Mouse (Mus musculus) spleen, adult 2 months (tissue): ENCODE results near the gene Zpbp. TPM values are rescaled to one million over a fixed set of nuclear protein-coding genes. Genes with fewer than 3 reads are reported as not detected.

ENCODE experiments used
- DNase-seq, 2 experiments: peaks; one replicate each; pipeline versions ENCODE4 v3.0.0 to v3.0.0-alpha.2; 2012 to 2021; ENCODE audit warnings: low spot score in 2 of 2, low read depth in 1 of 2
- H3K27ac ChIP-seq: fragments of 200-500 bp; 2 replicates; pipeline ENCODE4 v1.5.1; 2012; ENCODE audit warnings: low read length, inconsistent platforms; ENCODE audit not compliant: insufficient read depth
- H3K27me3 ChIP-seq: fragments of 200-500 bp; 2 replicates; pipeline ENCODE4 v1.6.1; 2012; ENCODE audit warnings: mild to moderate bottlenecking, moderate library complexity, low read length, inconsistent platforms; ENCODE audit not compliant: control insufficient read depth, insufficient read depth
- H3K36me3 ChIP-seq: fragments of 200-500 bp; 2 replicates; pipeline ENCODE4 v1.6.1; 2012; ENCODE audit warnings: mild to moderate bottlenecking, low read length, inconsistent platforms; ENCODE audit not compliant: control insufficient read depth, insufficient read depth
- H3K4me1 ChIP-seq: fragments of 200-500 bp; 2 replicates; pipeline ENCODE4 v1.6.1; 2011; ENCODE audit warnings: inconsistent platforms; ENCODE audit not compliant: control insufficient read depth, insufficient read depth, insufficient read length
- H3K4me3 ChIP-seq: fragments of 200-500 bp; 2 replicates; pipeline ENCODE4 v1.5.1; 2011; ENCODE audit warnings: mild to moderate bottlenecking, inconsistent platforms; ENCODE audit not compliant: insufficient read depth, insufficient read length; ENCODE audit errors: extremely low read depth
- CTCF ChIP-seq: fragments of 200-500 bp; IDR thresholded peaks from 2 replicates; pipeline ENCODE4 v1.5.1; 2011; ENCODE audit warnings: mild to moderate bottlenecking, inconsistent platforms; ENCODE audit not compliant: insufficient read depth, insufficient read length, insufficient replicate concordance; ENCODE audit errors: extremely low read depth
- POLR2A ChIP-seq: fragments of 200-500 bp; IDR thresholded peaks from 2 replicates; pipeline ENCODE4 v1.6.1; 2011; ENCODE audit warnings: low read depth, low read length, inconsistent platforms
- WGBS: fragments of 180-500 bp; shearing (Covaris S2); methylation state at CpG from one replicate; pipeline ENCODE4 v1.1.7; 2018; 5-methylcytosine and 5-hydroxymethylcytosine counted together
- polyA plus RNA-seq: library from polyadenylated mRNA; depleted of rRNA; stranded (reverse); fragments of >200 nt; gene quantifications from 2 replicates; pipeline ENCODE4 v1.2.3, GENCODE M21; 2012

Zpbp gene
- polyA plus RNA-seq, 1 experiment = 0.19 TPM

DNA sequence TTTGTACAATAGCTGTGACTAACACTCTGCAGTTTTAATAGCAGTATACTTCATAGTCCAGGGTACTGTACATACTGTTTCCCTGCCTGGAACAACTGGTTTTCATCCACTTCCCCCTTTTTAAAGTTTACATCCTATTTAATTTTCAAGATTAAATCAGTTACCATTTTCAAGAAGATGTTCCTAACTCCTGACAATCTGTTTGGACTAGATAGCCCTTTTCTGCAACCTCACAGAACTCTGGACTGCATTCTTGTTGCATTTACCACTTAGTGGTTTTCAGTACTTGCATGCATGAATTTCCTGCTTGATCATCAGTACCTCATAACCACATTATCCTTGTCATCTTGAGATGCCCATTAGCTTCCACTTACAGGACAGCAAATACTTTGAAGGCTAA, 6.7 kb upstream of the Zpbp start:
- no peak overlapping the region for H3K27ac ChIP-seq
- H3K36me3 ChIP-seq = no peaks in the 10 kb centered on the region
- DNase-seq = no peak
- H3K4me3 ChIP-seq = no peak overlapping the region; the same call in 1 of the 2 replicates
- no peak for TF ChIP-seq CTCF
- no peak for TF ChIP-seq POLR2A
- no peaks in the 10 kb centered on the region for H3K4me1 ChIP-seq
- no peaks in the 10 kb centered on the region for H3K27me3 ChIP-seq

DNA sequence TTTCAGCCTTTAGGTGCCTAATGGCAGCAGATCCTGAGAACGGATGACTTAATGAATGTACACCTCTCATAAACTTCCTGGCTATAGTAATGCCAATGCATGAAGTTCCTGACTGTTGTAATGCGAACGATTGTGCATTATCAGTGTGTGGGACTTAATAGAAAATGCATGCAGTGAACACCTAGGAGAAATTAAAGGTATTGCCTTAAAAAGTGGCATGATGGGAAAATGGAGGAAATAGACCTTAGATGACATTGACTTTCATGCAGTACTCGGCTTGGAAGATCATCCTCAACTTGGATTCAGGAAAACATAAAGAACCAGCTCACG, 318 bp upstream of the Zpbp start:
- TF ChIP-seq POLR2A = no peak
- no peak for TF ChIP-seq CTCF
- WGBS = 54% methylated on average over 5 of the region's 5 CpGs
- no peaks in the 10 kb centered on the region for H3K27me3 ChIP-seq
- H3K4me1 ChIP-seq = no peaks in the 10 kb centered on the region
- H3K4me3 ChIP-seq = peak overlapping the region; percentile 83
- DNase-seq = no peak
- H3K36me3 ChIP-seq = no peaks in the 10 kb centered on the region
- peak overlapping the region; percentile 81; the same call in 1 of the 2 replicates for H3K27ac ChIP-seq

DNA sequence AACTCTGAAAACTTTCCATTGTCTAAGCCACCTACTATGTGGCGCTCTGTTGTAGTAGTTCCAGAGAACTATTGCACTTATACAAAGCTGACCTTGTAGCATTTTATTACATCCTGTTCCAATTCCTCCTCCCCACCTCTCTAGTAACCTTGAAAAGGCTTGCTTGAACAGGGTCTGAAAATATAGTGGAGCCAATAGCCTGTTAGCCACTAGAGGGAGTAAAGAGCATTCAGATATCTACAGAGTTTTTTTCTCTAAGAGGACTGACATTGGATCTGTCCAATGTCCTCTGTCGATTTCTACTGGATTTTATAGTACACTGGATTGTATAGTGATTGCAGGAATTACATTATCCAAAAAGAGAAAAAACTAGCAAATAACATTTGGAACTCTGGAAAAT, 7.2 kb downstream of the Zpbp start:
- H3K4me3 ChIP-seq = no peak overlapping the region

DNA sequence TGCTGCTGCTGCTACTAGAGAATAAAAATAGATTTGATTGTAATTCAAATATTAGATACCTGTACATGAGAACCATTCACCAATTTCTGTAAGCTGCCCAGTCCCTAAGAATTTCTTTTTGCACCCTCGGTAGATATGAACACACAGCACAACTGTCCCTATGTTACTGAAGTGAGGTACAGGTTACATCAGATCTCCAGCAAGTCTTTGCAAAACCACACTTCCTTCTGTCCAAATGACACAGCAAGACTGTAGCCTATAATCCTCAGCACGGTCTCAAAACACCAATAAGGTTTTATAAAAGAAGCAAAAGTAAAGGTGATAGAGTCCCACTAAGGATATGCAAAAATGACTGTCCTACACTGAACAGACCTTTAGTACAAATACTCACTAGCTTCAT, 44.9 kb downstream of the Zpbp start:
- Histone ChIP-seq H3K27me3 (no peaks in the 10 kb centered on the region), H3K4me3 (no peak overlapping the region), H3K27ac (no peak overlapping the region), H3K4me1 (no peaks in the 10 kb centered on the region), H3K36me3 (no peaks in the 10 kb centered on the region)
- no peak for DNase-seq
- TF ChIP-seq POLR2A (no peak), CTCF (no peak)
- WGBS = 21% methylated on average over 2 of the region's 2 CpGs

More for the DNA sequence above, 7.2 kb downstream of the Zpbp start:
- TF ChIP-seq CTCF = no peak
- no peaks in the 10 kb centered on the region for H3K4me1 ChIP-seq
- whole genome bisulfite sequencing = 33% methylated on average over 2 of the region's 2 CpGs
- peak in 1 of 2 experiments; percentile 25 for DNase-seq
- H3K27me3 ChIP-seq = no peaks in the 10 kb centered on the region
- no peak overlapping the region for H3K27ac ChIP-seq
- no peaks in the 10 kb centered on the region for H3K36me3 ChIP-seq

DNA sequence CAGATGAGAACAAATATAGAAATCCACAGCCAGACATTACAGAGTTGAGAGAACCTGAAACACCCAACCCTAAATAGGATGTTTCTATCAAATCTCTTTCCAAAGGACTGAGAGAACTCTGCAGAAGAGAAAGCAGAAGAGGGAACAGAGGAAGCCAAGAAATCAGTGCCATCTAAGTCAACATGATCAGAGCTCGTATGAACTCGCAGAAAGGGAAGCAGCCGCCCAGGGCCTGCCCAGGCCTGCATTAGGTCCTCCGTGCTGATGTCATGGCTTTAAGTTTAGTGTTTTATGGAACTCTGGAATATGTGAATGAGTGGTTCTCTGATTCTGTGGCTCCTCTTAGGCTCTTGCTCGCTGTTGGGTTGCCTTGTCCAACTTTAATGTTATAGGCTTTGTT, 48.0 kb downstream of the Zpbp start:
- WGBS = 86% methylated on average over 5 of the region's 5 CpGs
- DNase-seq = no peak
- Histone ChIP-seq H3K27me3 (no peaks in the 10 kb centered on the region), H3K4me1 (no peaks in the 10 kb centered on the region), H3K27ac (no peak overlapping the region), H3K36me3 (no peaks in the 10 kb centered on the region), H3K4me3 (no peak overlapping the region)
- TF ChIP-seq CTCF (no peak), POLR2A (no peak)

DNA sequence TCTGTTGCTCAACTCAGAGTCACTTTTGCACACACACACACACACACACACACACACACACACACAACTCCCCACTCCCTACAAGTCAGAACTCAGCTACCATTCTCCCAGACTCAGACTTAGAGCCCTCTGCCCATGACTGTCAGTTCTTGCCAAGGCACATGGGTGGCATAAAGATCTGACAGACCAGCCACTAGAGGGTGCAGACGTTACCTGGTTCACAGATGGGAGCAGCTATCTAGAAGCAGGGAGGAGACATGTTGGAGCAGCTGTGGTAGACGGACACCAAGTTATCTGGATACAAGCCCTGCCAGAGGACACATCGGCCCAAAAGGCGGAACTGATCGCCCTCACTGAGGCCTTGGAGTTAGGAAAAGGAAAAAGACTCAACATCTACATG, 67.5 kb downstream of the Zpbp start:
- Histone ChIP-seq H3K4me1 (no peaks in the 10 kb centered on the region), H3K27me3 (no peaks in the 10 kb centered on the region; the same call in 1 of the 2 replicates), H3K36me3 (no peaks in the 10 kb centered on the region), H3K27ac (no peak overlapping the region), H3K4me3 (no peak overlapping the region)
- WGBS = 80% methylated on average over 5 of the region's 5 CpGs
- no peak for DNase-seq
- TF ChIP-seq CTCF (no peak), POLR2A (no peak)

DNA sequence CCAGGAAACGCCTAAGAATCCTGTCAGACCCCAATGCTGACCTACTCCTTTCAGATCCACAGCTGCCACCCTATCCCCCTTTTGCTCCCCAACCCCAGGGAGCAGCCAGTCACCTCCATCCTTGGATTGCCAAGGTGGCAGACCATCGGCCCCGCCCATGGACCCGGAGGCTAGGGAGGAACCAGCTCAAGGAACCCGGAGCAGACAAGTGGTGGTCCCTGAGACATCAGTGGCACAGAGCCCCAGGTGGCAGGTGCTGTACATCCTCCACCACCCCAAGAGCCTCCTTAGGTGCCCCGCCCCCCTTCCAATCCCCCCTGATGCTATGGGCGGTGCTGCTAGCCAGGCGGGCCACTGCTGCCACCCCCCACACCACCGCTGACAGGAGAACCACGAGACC, 69.0 kb downstream of the Zpbp start:
- Histone ChIP-seq H3K27ac (no peak overlapping the region), H3K27me3 (no peaks in the 10 kb centered on the region; the same call in 1 of the 2 replicates), H3K4me3 (no peak overlapping the region), H3K4me1 (no peaks in the 10 kb centered on the region), H3K36me3 (no peaks in the 10 kb centered on the region)
- DNase-seq = no peak
- 87% methylated on average over 10 of the region's 10 CpGs for WGBS
- TF ChIP-seq POLR2A = no peak
